Mouse (Mus musculus) CH12.LX (cell line): ENCODE measurements around the gene Plekha6. TPM values are rescaled to one million over a fixed set of nuclear protein-coding genes. Genes with fewer than 3 reads are reported as not detected.

ENCODE experiments used
- DNase-seq: peaks from one replicate; pipeline ENCODE4 v3.0.0-alpha.2; 2013; ENCODE audit errors: extremely low read depth
- H3K27ac ChIP-seq: 2 replicates; pipeline ENCODE4 v1.5.1; 2012; ENCODE audit warnings: low read depth, mild to moderate bottlenecking, control low read depth, moderate library complexity; ENCODE audit not compliant: insufficient read depth
- H3K27me3 ChIP-seq: replicated peaks from 2 replicates; pipeline ENCODE3; 2012; ENCODE audit warnings: inconsistent platforms
- H3K36me3 ChIP-seq, 2 experiments: replicated peaks in 1 of 2; 2 replicates each; pipeline versions ENCODE3 to v1.6.1; 2012; ENCODE audit warnings: inconsistent platforms in 1 of 2, low read length in 1 of 2, mild to moderate bottlenecking in 1 of 2, mixed read lengths in 1 of 2, moderate library complexity in 1 of 2; ENCODE audit not compliant: control insufficient read depth in 1 of 2, insufficient read depth in 1 of 2
- H3K4me1 ChIP-seq, 2 experiments: 2 replicates each; pipeline ENCODE4 v1.6.1; 2012; ENCODE audit warnings: inconsistent platforms in 1 of 2, moderate library complexity in 1 of 2; ENCODE audit not compliant: insufficient read depth in 2 of 2, control insufficient read depth in 1 of 2
- H3K4me2 ChIP-seq: 2 replicates; pipeline ENCODE4 v1.6.1; 2012; ENCODE audit warnings: low read depth, mild to moderate bottlenecking, control low read depth; ENCODE audit not compliant: poor library complexity, insufficient read depth, severe bottlenecking
- H3K4me3 ChIP-seq, 3 experiments: fragments of 150-350 bp in 1 of 3; sonication (generic) in 1 of 3; replicated peaks in 1 of 3; 2 replicates each; pipeline versions ENCODE3 to v1.5.1; 2011 to 2012; ENCODE audit warnings: low read depth in 2 of 3, low read length in 2 of 3, mild to moderate bottlenecking in 2 of 3, moderate library complexity in 2 of 3, control low read depth in 1 of 3, improper control_type of control experiment in 1 of 3, inconsistent platforms in 1 of 3, mixed read lengths in 1 of 3; ENCODE audit not compliant: poor library complexity in 1 of 3
- H3K79me2 ChIP-seq: replicated peaks from 2 replicates; pipeline ENCODE4 v1.6.1; 2012; ENCODE audit warnings: mild to moderate bottlenecking, moderate library complexity; ENCODE audit not compliant: control insufficient read depth, poor library complexity, insufficient read depth, severe bottlenecking; ENCODE audit errors: extremely low read depth
- H3K9ac ChIP-seq: 2 replicates; pipeline ENCODE4 v1.6.1; 2012; ENCODE audit warnings: low read depth, mild to moderate bottlenecking, control low read depth, moderate library complexity; ENCODE audit not compliant: insufficient read depth
- H3K9me3 ChIP-seq: replicated peaks from 2 replicates; pipeline ENCODE3; 2012; ENCODE audit warnings: low read length, inconsistent platforms, mixed read lengths
- CHD1 ChIP-seq: IDR thresholded peaks from 2 replicates; pipeline ENCODE4 v1.6.1; 2012; ENCODE audit warnings: low read depth, low read length, improper control_type of control experiment, inconsistent platforms
- ELF1 ChIP-seq: IDR thresholded peaks from 2 replicates; pipeline ENCODE4 v1.6.1; 2014; ENCODE audit warnings: low read depth, mild to moderate bottlenecking, inconsistent platforms, low read length, improper control_type of control experiment
- ETS1 ChIP-seq: conservative IDR thresholded peaks from 2 replicates; pipeline ENCODE4 v1.6.1; 2012; ENCODE audit warnings: low read depth, mild to moderate bottlenecking, inconsistent platforms, low read length, improper control_type of control experiment, moderate library complexity
- HCFC1 ChIP-seq: IDR thresholded peaks from 2 replicates; pipeline ENCODE4 v1.6.1; 2012; ENCODE audit warnings: low read depth, mild to moderate bottlenecking, inconsistent platforms, low read length, improper control_type of control experiment
- KAT2A ChIP-seq: IDR thresholded peaks from 2 replicates; pipeline ENCODE4 v1.6.1; 2012; ENCODE audit warnings: low read length, improper control_type of control experiment, inconsistent platforms; ENCODE audit not compliant: insufficient replicate concordance
- MAX ChIP-seq: IDR thresholded peaks from 2 replicates; pipeline ENCODE4 v1.6.1; 2011; ENCODE audit warnings: low read length, improper control_type of control experiment
- MEF2A ChIP-seq: IDR thresholded peaks from 2 replicates; pipeline ENCODE4 v1.6.1; 2014; ENCODE audit warnings: low read depth, mild to moderate bottlenecking, inconsistent platforms, low read length, improper control_type of control experiment, borderline replicate concordance
- MYC ChIP-seq: IDR thresholded peaks from 2 replicates; pipeline ENCODE4 v1.6.1; 2011; ENCODE audit warnings: low read depth, mild to moderate bottlenecking, improper control_type of control experiment, low read length
- PAX5 ChIP-seq: IDR thresholded peaks from 2 replicates; pipeline ENCODE4 v1.6.1; 2012; ENCODE audit warnings: low read length, inconsistent platforms, mixed read lengths
- TBP ChIP-seq: conservative IDR thresholded peaks from 2 replicates; pipeline ENCODE4 v1.6.1; 2011; ENCODE audit warnings: low read depth, low read length, improper control_type of control experiment
- UBTF ChIP-seq: IDR thresholded peaks from 2 replicates; pipeline ENCODE4 v1.6.1; 2012; ENCODE audit warnings: low read depth, mild to moderate bottlenecking, inconsistent platforms, low read length, improper control_type of control experiment, moderate library complexity
- USF1 ChIP-seq: IDR thresholded peaks from 2 replicates; pipeline ENCODE4 v1.6.1; 2014; ENCODE audit warnings: low read depth, mild to moderate bottlenecking, inconsistent platforms, low read length, improper control_type of control experiment
- ZC3H11A ChIP-seq: IDR thresholded peaks from 2 replicates; pipeline ENCODE4 v1.6.1; 2012; ENCODE audit warnings: low read depth, mild to moderate bottlenecking, inconsistent platforms, low read length, improper control_type of control experiment
- dilution Hi-C: fragments of 300-500 bp; cut with MboI; formaldehyde crosslinking; loops from 2 replicates; pipeline ENCODE4 v1.14.3; 2020; ENCODE audit warnings: low sequenced_read_pairs; ENCODE audit not compliant: extremely low pct_unique_long_range_greater_than_20kb, extremely low pct_ligation_motif_present
- in situ Hi-C: fragments of 300-500 bp; cut with MboI; formaldehyde crosslinking; loops from 3 replicates; pipeline ENCODE4 v1.14.3; 2019; ENCODE audit warnings: low sequenced_read_pairs, low pct_ligation_motif_present, low pct_unique_long_range_greater_than_20kb, mixed read lengths
- polyA plus RNA-seq: library from polyadenylated mRNA; unstranded; fragments of >175 nt; gene quantifications from 2 replicates; pipeline ENCODE4 v1.2.1, GENCODE M21; 2012; ENCODE audit warnings: low read depth; ENCODE audit not compliant: insufficient read length
- total RNA-seq, 2 experiments: library from RNA; depleted of rRNA; stranded (reverse); fragments of 300-350 nt in 1 of 2; fragments of >200 nt in 1 of 2; gene quantifications; 2 replicates each; pipeline ENCODE4 v1.2.3; 2012 to 2014

The Plekha6 gene
- total and polyA plus RNA-seq, 3 experiments: 0.07 TPM; not detected in 2

GRCm38 (mm10) chr1:133121246-133121645 lies 42.8 kb upstream of the Plekha6 start:
- Histone ChIP-seq H3K4me2 (no peak overlapping the region), H3K79me2 (no peaks in the 10 kb centered on the region), H3K9me3 (no peaks in the 10 kb centered on the region), H3K27ac (no peak overlapping the region), H3K36me3 (no peaks in the 10 kb centered on the region)
- dilution Hi-C loops (no loop called here), in situ Hi-C loops (no loop called here)
- no peak for DNase-seq
- TF ChIP-seq HCFC1 (no peak), UBTF (no peak), ETS1 (no peak), MEF2A (no peak), MYC (no peak), PAX5 (no peak), MAX (no peak), ELF1 (no peak), TBP (no peak), ZC3H11A (no peak), USF1 (no peak)
- TF ChIP-seq, all 38 proteins: peak for 0
- Histone ChIP-seq H3K9ac (no peak overlapping the region), H3K4me1 (no peaks in the 10 kb centered on the region), H3K4me3 (no peak overlapping the region), H3K27me3 (no peaks in the 10 kb centered on the region)

- dilution Hi-C loops (no loop called here), in situ Hi-C loops (no loop called here)
- no peak overlapping the region for H3K9ac ChIP-seq
- H3K4me3 ChIP-seq: no peak overlapping the region
- H3K4me2 ChIP-seq: no peak overlapping the region
- TF ChIP-seq CHD1 (no peak), KAT2A (no peak)
- no peaks in the 10 kb centered on the region for H3K9me3 ChIP-seq
- no peaks in the 10 kb centered on the region for H3K27me3 ChIP-seq
- no peaks in the 10 kb centered on the region for H3K36me3 ChIP-seq
- no peaks in the 10 kb centered on the region for H3K79me2 ChIP-seq
- peaks cover 0 to 4% of the 10 kb centered on the region in 2 experiments; a peak in 1 of 4 replicates for H3K4me1 ChIP-seq
- no peak for DNase-seq
- H3K27ac ChIP-seq: no peak overlapping the region
Observed at GRCm38 (mm10) chr1:133124137-133124536, 39.9 kb upstream of the Plekha6 start.
